Mouse (Mus musculus) intestine, postnatal 0 days (tissue): ENCODE measurements around the gene Adam22. TPM values are rescaled to one million over a fixed set of nuclear protein-coding genes. Genes with fewer than 3 reads are reported as not detected.

Experiments used
- ATAC-seq: fragments of 200-750 bp; cut with Nextera tagmentation; 2 replicates; pipeline ENCODE4 v1.8.0; 2017; ENCODE audit warnings: mild to moderate bottlenecking, moderate TSS enrichment, moderate library complexity
- H3K27ac ChIP-seq: fragments of 300-500 bp; sonication (generic); 2 replicates; pipeline ENCODE4 v1.5.1; 2014; ENCODE audit warnings: mild to moderate bottlenecking, low read depth, low read length, moderate library complexity
- H3K27me3 ChIP-seq: fragments of 300-500 bp; sonication (generic); replicated peaks from 2 replicates; pipeline ENCODE4 v1.6.1; 2014; ENCODE audit warnings: low read length, mixed read lengths; ENCODE audit not compliant: control insufficient read depth, insufficient read depth
- H3K36me3 ChIP-seq: fragments of 300-500 bp; sonication (generic); 2 replicates; pipeline ENCODE4 v1.6.1; 2014; ENCODE audit warnings: mild to moderate bottlenecking, moderate library complexity; ENCODE audit not compliant: control insufficient read depth, insufficient read depth
- H3K4me1 ChIP-seq: fragments of 300-500 bp; sonication (generic); replicated peaks from 2 replicates; pipeline ENCODE4 v1.6.1; 2014; ENCODE audit warnings: antibody characterized with exemption, low read length, mixed read lengths; ENCODE audit not compliant: control insufficient read depth, insufficient read depth
- H3K4me2 ChIP-seq: fragments of 300-500 bp; sonication (generic); replicated peaks from 2 replicates; pipeline ENCODE4 v1.6.1; 2014; ENCODE audit warnings: low read depth, mild to moderate bottlenecking, moderate library complexity
- H3K4me3 ChIP-seq: fragments of 300-500 bp; sonication (generic); 2 replicates; pipeline ENCODE4 v1.5.1; 2014; ENCODE audit warnings: low read depth, low read length
- H3K9ac ChIP-seq: fragments of 300-500 bp; sonication (generic); 2 replicates; pipeline ENCODE4 v1.6.1; 2014; ENCODE audit warnings: mild to moderate bottlenecking, low read depth, low read length
- H3K9me3 ChIP-seq: fragments of 300-500 bp; sonication (generic); 2 replicates; pipeline ENCODE4 v1.6.1; 2016; ENCODE audit warnings: mixed run types; ENCODE audit not compliant: control insufficient read depth
- CTCF ChIP-seq: sonication (generic); IDR thresholded peaks from 2 replicates; pipeline ENCODE4 v1.5.1; 2016; ENCODE audit warnings: low read depth, mild to moderate bottlenecking, control low read depth, antibody characterized with exemption, moderate library complexity
- WGBS: fragments of 180-500 bp; shearing (Covaris S2); extraction: QIAGEN DNeasy Blood & Tissue Kit; methylation state at CpG from one replicate; pipeline ENCODE4 v1.1.7; 2014; 5-methylcytosine and 5-hydroxymethylcytosine counted together
- polyA plus RNA-seq: library from polyadenylated mRNA; unstranded; fragments of >200 nt; fragmentation: Nextera tagmentation; extraction: Ambion mirVana; gene quantifications from 2 replicates; pipeline ENCODE4 v1.2.1, GENCODE M21; 2015

Gene Adam22
- polyA plus RNA-seq, 1 experiment from 2014 or later = 1.4 TPM

DNA sequence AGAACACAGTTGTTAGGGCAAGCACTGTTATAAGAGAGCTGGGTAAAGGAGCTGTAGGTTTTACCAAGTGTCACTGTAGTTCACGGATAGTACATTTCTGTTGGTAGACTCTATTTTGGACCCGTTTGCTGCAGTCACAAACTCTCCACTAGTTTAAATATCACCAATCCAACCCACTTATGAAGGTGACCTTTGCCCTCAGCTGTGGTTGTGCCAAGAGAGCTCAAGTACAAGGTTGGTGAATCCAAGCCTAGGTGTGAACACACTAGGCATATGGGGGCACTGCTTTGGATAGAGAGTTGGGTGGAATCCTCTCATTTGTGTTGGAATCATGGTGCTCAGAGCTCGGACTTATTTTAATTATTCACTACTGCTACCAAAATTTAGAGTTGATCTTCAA, 282.3 kb downstream of the Adam22 start:
- no peak for ATAC-seq
- Histone ChIP-seq H3K36me3 (no peaks in the 10 kb centered on the region), H3K4me2 (no peak overlapping the region), H3K9me3 (no peaks in the 10 kb centered on the region), H3K27me3 (no peaks in the 10 kb centered on the region), H3K4me3 (no peak overlapping the region), H3K27ac (no peak overlapping the region), H3K4me1 (no peaks in the 10 kb centered on the region), H3K9ac (no peak overlapping the region)
- TF ChIP-seq CTCF = no peak
- WGBS = 88% methylated on average over 3 of the region's 3 CpGs

GRCm38 (mm10) chr5:8082800-8083509, 285.0 kb downstream of the Adam22 start:
- Histone ChIP-seq H3K9ac (no peak overlapping the region), H3K4me3 (no peak overlapping the region), H3K9me3 (no peaks in the 10 kb centered on the region), H3K4me1 (no peaks in the 10 kb centered on the region), H3K36me3 (no peaks in the 10 kb centered on the region), H3K4me2 (no peak overlapping the region), H3K27ac (no peak overlapping the region), H3K27me3 (no peaks in the 10 kb centered on the region)
- no peak for ATAC-seq
- 71% methylated on average over 20 of the region's 20 CpGs for WGBS
- no peak for TF ChIP-seq CTCF

- Histone ChIP-seq H3K4me1 (no peaks in the 10 kb centered on the region), H3K36me3 (no peaks in the 10 kb centered on the region; the same call in 1 of the 2 replicates), H3K4me3 (no peak overlapping the region), H3K27ac (no peak overlapping the region), H3K9ac (no peak overlapping the region), H3K4me2 (no peak overlapping the region), H3K9me3 (no peaks in the 10 kb centered on the region), H3K27me3 (no peaks in the 10 kb centered on the region)
- ATAC-seq = no peak
- TF ChIP-seq CTCF = no peak
- 76% methylated on average over 8 of the region's 8 CpGs for WGBS
Measured at GRCm38 (mm10) chr5:8077481-8077880, 290.5 kb downstream of the Adam22 start.

DNA sequence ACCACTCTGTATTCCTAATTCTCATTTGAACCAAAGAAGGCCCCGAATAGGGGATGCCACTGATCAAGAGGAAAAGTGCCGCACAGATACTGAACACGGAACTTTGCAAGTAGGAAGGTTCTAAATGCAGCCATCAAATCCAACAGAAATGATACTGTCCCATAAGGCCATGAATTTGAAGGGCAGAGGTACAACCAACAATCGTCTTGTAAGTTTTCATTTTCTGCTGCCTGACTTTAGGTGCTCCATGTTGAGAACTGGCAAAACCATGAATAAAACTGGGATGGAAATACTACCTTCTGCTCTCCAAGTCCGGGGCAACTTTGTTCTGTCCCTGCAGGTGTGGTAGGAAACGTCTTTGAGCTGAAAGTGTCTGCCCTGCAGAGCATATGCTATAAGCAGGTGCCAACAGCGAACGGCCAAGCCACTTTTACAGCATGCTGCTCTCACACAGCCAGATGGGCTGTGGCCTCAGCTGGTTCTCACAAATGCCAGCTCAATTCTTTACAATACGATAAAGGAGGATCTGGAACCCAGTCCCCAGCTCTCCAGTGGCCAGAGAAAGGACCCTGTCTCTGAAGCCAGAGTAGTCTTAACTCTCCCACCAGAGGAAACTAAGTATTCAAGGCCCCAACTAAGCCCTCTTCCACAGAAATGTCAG, 293.9 kb downstream of the Adam22 start:
- no peaks in the 10 kb centered on the region for H3K27me3 ChIP-seq
- 93% methylated on average over 9 of the region's 9 CpGs for WGBS
- TF ChIP-seq CTCF = no peak
- no peak overlapping the region for H3K4me3 ChIP-seq
- H3K4me2 ChIP-seq = no peak overlapping the region
- H3K4me1 ChIP-seq = no peaks in the 10 kb centered on the region
- ATAC-seq = no peak
- H3K36me3 ChIP-seq = peaks cover 13% of the 10 kb centered on the region; the same call in 1 of the 2 replicates
- H3K9me3 ChIP-seq = no peaks in the 10 kb centered on the region
- H3K9ac ChIP-seq = no peak overlapping the region
- no peak overlapping the region for H3K27ac ChIP-seq

DNA sequence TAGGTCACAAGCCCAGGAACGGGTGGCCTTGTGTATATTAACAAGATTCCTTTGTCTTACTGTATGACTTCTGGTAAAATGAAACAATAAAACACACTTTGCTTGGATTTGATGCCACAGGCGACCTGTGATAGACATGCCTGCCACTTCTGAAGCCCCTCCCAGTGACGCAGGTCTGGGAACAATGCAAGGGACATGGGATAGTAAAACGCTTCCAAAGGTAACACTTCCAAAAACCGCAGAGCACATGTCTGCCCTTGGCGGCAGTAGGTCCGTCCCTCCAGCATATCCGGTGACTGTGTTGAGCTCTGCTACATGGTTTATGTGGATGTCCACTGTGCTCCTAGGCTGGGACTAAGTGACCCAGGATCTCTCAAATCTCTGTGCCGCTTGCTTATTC, 294.6 kb downstream of the Adam22 start:
- Histone ChIP-seq H3K27ac (no peak overlapping the region), H3K9me3 (no peaks in the 10 kb centered on the region), H3K4me2 (no peak overlapping the region), H3K4me1 (no peaks in the 10 kb centered on the region), H3K36me3 (peaks cover 13% of the 10 kb centered on the region; the same call in 1 of the 2 replicates), H3K27me3 (no peaks in the 10 kb centered on the region), H3K9ac (no peak overlapping the region), H3K4me3 (no peak overlapping the region)
- 91% methylated on average over 9 of the region's 9 CpGs for WGBS
- TF ChIP-seq CTCF = no peak
- ATAC-seq = no peak

DNA sequence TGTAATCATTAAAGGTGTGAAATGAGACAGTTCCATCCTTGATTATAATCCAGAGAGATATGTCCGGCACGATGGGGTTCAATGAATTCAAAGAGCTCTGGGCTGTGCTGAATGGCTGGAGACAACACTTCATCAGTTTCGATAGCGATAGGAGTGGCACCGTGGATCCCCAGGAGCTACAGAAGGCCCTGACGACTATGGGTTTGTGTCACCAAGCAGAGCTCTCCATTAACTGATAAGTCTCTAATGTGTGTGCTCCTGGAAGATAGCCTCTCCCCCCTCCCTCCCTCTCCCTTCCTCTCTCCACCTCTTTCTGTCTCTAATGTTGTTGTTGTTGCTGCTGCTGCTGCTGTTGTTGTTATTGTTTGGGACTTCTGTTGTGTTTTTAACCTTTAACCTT, 304.8 kb downstream of the Adam22 start:
- H3K9me3 ChIP-seq = no peaks in the 10 kb centered on the region
- H3K27ac ChIP-seq = no peak overlapping the region
- H3K36me3 ChIP-seq = peaks cover 76% of the 10 kb centered on the region
- H3K27me3 ChIP-seq = no peaks in the 10 kb centered on the region
- H3K4me1 ChIP-seq = no peaks in the 10 kb centered on the region
- WGBS = 78% methylated on average over 6 of the region's 6 CpGs
- H3K4me3 ChIP-seq = no peak overlapping the region
- no peak overlapping the region for H3K9ac ChIP-seq
- no peak overlapping the region for H3K4me2 ChIP-seq
- ATAC-seq = no peak
- no peak for TF ChIP-seq CTCF
